Mouse (Mus musculus) intestine, postnatal 0 days (tissue): ENCODE measurements around the gene Gm11985. TPM values are rescaled to one million over a fixed set of nuclear protein-coding genes. Genes with fewer than 3 reads are reported as not detected.
A peak's percentile ranks its signal among the peaks of the same experiment; 100 is the strongest.

Experiments used
- ATAC-seq: fragments of 200-750 bp; cut with Nextera tagmentation; 2 replicates; pipeline ENCODE4 v1.8.0; 2017; ENCODE audit warnings: mild to moderate bottlenecking, moderate TSS enrichment, moderate library complexity
- H3K27ac ChIP-seq: fragments of 300-500 bp; sonication (generic); 2 replicates; pipeline ENCODE4 v1.5.1; 2014; ENCODE audit warnings: mild to moderate bottlenecking, low read depth, low read length, moderate library complexity
- H3K27me3 ChIP-seq: fragments of 300-500 bp; sonication (generic); replicated peaks from 2 replicates; pipeline ENCODE4 v1.6.1; 2014; ENCODE audit warnings: low read length, mixed read lengths; ENCODE audit not compliant: control insufficient read depth, insufficient read depth
- H3K36me3 ChIP-seq: fragments of 300-500 bp; sonication (generic); 2 replicates; pipeline ENCODE4 v1.6.1; 2014; ENCODE audit warnings: mild to moderate bottlenecking, moderate library complexity; ENCODE audit not compliant: control insufficient read depth, insufficient read depth
- H3K4me1 ChIP-seq: fragments of 300-500 bp; sonication (generic); replicated peaks from 2 replicates; pipeline ENCODE4 v1.6.1; 2014; ENCODE audit warnings: antibody characterized with exemption, low read length, mixed read lengths; ENCODE audit not compliant: control insufficient read depth, insufficient read depth
- H3K4me2 ChIP-seq: fragments of 300-500 bp; sonication (generic); replicated peaks from 2 replicates; pipeline ENCODE4 v1.6.1; 2014; ENCODE audit warnings: low read depth, mild to moderate bottlenecking, moderate library complexity
- H3K4me3 ChIP-seq: fragments of 300-500 bp; sonication (generic); 2 replicates; pipeline ENCODE4 v1.5.1; 2014; ENCODE audit warnings: low read depth, low read length
- H3K9ac ChIP-seq: fragments of 300-500 bp; sonication (generic); 2 replicates; pipeline ENCODE4 v1.6.1; 2014; ENCODE audit warnings: mild to moderate bottlenecking, low read depth, low read length
- H3K9me3 ChIP-seq: fragments of 300-500 bp; sonication (generic); 2 replicates; pipeline ENCODE4 v1.6.1; 2016; ENCODE audit warnings: mixed run types; ENCODE audit not compliant: control insufficient read depth
- CTCF ChIP-seq: sonication (generic); IDR thresholded peaks from 2 replicates; pipeline ENCODE4 v1.5.1; 2016; ENCODE audit warnings: low read depth, mild to moderate bottlenecking, control low read depth, antibody characterized with exemption, moderate library complexity
- WGBS: fragments of 180-500 bp; shearing (Covaris S2); extraction: QIAGEN DNeasy Blood & Tissue Kit; methylation state at CpG from one replicate; pipeline ENCODE4 v1.1.7; 2014; 5-methylcytosine and 5-hydroxymethylcytosine counted together
- polyA plus RNA-seq: library from polyadenylated mRNA; unstranded; fragments of >200 nt; fragmentation: Nextera tagmentation; extraction: Ambion mirVana; gene quantifications from 2 replicates; pipeline ENCODE4 v1.2.1, GENCODE M21; 2015

Gene Gm11985
- polyA plus RNA-seq, 1 experiment from 2014 or later: not detected

- H3K27me3 ChIP-seq: no peaks in the 10 kb centered on the region
- H3K27ac ChIP-seq: no peak overlapping the region
- no peak overlapping the region for H3K4me3 ChIP-seq
- TF ChIP-seq CTCF: no peak
- no peak overlapping the region for H3K9ac ChIP-seq
- no peak overlapping the region for H3K4me2 ChIP-seq
- no peaks in the 10 kb centered on the region for H3K36me3 ChIP-seq
- no peak for ATAC-seq
- H3K4me1 ChIP-seq: no peaks in the 10 kb centered on the region
- no peaks in the 10 kb centered on the region for H3K9me3 ChIP-seq
- 58% methylated on average over 8 of the region's 8 CpGs for WGBS
Observed at GRCm38 (mm10) chr11:7187472-7187871, 897 bp downstream of the Gm11985 start.

GRCm38 (mm10) chr11:7184420-7184819 is 3.9 kb downstream of the Gm11985 start:
- WGBS: 26% methylated on average over 1 of the region's 1 CpGs
- no peak for TF ChIP-seq CTCF
- no peak overlapping the region for H3K4me2 ChIP-seq
- H3K27ac ChIP-seq: no peak overlapping the region
- no peaks in the 10 kb centered on the region for H3K36me3 ChIP-seq
- no peak overlapping the region for H3K9ac ChIP-seq
- no peaks in the 10 kb centered on the region for H3K9me3 ChIP-seq
- no peak overlapping the region for H3K4me3 ChIP-seq
- H3K4me1 ChIP-seq: no peaks in the 10 kb centered on the region
- no peaks in the 10 kb centered on the region for H3K27me3 ChIP-seq
- ATAC-seq: no peak

- WGBS: 43% methylated on average over 8 of the region's 8 CpGs
- no peak for ATAC-seq
Observed at GRCm38 (mm10) chr11:7182409-7183042, 5.8 kb downstream of the Gm11985 start.

GRCm38 (mm10) chr11:7179276-7179675 is 9.1 kb downstream of the Gm11985 start:
- H3K9ac ChIP-seq: no peak overlapping the region
- no peaks in the 10 kb centered on the region for H3K4me1 ChIP-seq
- no peak overlapping the region for H3K4me2 ChIP-seq
- H3K27ac ChIP-seq: no peak overlapping the region
- TF ChIP-seq CTCF: no peak
- 32% methylated on average over 2 of the region's 2 CpGs for WGBS
- H3K9me3 ChIP-seq: no peaks in the 10 kb centered on the region
- no peak overlapping the region for H3K4me3 ChIP-seq
- H3K36me3 ChIP-seq: no peaks in the 10 kb centered on the region
- H3K27me3 ChIP-seq: no peaks in the 10 kb centered on the region
- no peak for ATAC-seq

More at GRCm38 (mm10) chr11:7182409-7183042, 5.8 kb downstream of the Gm11985 start:
- H3K9me3 ChIP-seq: no peaks in the 10 kb centered on the region
- no peak for TF ChIP-seq CTCF
- no peaks in the 10 kb centered on the region for H3K27me3 ChIP-seq
- H3K27ac ChIP-seq: no peak overlapping the region
- H3K36me3 ChIP-seq: no peaks in the 10 kb centered on the region
- no peak overlapping the region for H3K9ac ChIP-seq
- no peak overlapping the region for H3K4me3 ChIP-seq
- H3K4me2 ChIP-seq: no peak overlapping the region
- H3K4me1 ChIP-seq: no peaks in the 10 kb centered on the region

GRCm38 (mm10) chr11:7178724-7179123 is 9.6 kb downstream of the Gm11985 start:
- H3K9ac ChIP-seq: no peak overlapping the region
- no peaks in the 10 kb centered on the region for H3K9me3 ChIP-seq
- no peaks in the 10 kb centered on the region for H3K27me3 ChIP-seq
- no peak overlapping the region for H3K4me2 ChIP-seq
- TF ChIP-seq CTCF: no peak
- no peaks in the 10 kb centered on the region for H3K36me3 ChIP-seq
- H3K4me3 ChIP-seq: no peak overlapping the region
- no peaks in the 10 kb centered on the region for H3K4me1 ChIP-seq
- no peak for ATAC-seq
- WGBS: 29% methylated on average over 4 of the region's 4 CpGs
- H3K27ac ChIP-seq: no peak overlapping the region

GRCm38 (mm10) chr11:7173664-7174063 is 14.7 kb downstream of the Gm11985 start:
- Histone ChIP-seq H3K4me1 (no peaks in the 10 kb centered on the region), H3K27me3 (no peaks in the 10 kb centered on the region), H3K4me2 (no peak overlapping the region), H3K4me3 (no peak overlapping the region), H3K27ac (no peak overlapping the region), H3K9me3 (no peaks in the 10 kb centered on the region), H3K36me3 (no peaks in the 10 kb centered on the region), H3K9ac (no peak overlapping the region)
- WGBS: 40% methylated on average over 6 of the region's 6 CpGs
- peak; percentile 64 for ATAC-seq
- no peak for TF ChIP-seq CTCF
